Mouse (Mus musculus): ENCODE measurements around the gene Emp2.

The Emp2 gene

DNA sequence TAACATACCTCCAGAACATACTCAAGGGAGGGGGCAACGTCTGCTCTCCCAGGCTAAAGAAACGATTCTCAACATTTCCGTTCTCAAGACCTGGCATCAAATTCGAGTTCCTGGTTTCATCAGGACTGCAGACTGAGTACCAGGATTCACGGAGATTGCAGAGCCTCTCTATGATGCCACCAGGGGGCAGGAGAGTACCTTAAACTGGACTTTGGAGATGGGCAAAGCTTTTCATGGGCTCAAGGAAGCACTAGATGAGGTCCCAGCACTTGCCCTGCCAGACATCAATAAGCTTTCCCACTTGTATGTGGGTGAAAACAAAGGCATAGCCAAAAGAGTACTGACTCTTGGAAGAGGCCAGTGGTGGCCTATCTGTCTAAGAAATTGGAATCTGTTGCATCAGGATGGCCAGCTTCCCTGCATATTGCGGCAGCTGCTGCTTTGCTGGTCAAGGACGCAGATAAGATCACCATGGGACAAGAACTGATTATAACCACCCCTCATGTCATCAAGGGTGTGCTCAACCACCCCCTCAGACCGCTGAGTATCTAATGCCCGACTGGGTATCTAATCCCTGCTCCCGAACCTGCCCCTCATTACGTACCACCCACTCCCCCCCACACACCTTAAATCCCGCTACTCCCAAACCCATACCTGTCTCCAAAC is 33.3 kb downstream of the Emp2 start:
- in situ Hi-C loops (cut with MboI; ENCODE audit: low pct_unique_long_range_greater_than_20kb in 1 of 2, low sequenced_read_pairs in 2 of 2, unreplicated experiment in 1 of 2) = loop anchor here in 1 of 2 experiments (10.0 kb wide), 1 partner anchor 234 kb away; no protein-coding TSS in a partner anchor

DNA sequence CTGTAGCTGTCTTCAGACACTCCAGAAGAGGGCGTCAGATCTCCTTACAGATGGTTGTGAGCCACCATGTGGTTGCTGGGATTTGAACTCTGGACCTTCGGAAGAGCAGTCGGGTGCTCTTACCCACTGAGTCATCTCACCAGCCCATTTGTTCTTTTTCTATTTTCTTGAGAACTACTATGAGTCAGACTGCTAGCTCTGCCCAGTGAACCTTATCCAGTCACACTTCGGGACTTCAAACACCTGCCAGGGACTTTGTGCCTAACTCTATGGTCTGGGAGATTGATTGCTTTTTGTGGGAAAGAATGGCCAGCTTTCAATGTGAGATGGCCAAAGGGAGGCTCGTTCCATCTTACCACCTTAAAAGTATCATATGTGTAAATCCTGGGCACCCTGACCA is 37.0 kb downstream of the Emp2 start:
- in situ Hi-C loops (cut with MboI; ENCODE audit: low pct_unique_long_range_greater_than_20kb in 1 of 2, low sequenced_read_pairs in 2 of 2, unreplicated experiment in 1 of 2) = loop anchor here (5.0 to 10.0 kb wide), 3 partner anchors 121 to 241 kb away; partner anchors contain the start of gene Tekt5 (in 2 of the 2)

DNA sequence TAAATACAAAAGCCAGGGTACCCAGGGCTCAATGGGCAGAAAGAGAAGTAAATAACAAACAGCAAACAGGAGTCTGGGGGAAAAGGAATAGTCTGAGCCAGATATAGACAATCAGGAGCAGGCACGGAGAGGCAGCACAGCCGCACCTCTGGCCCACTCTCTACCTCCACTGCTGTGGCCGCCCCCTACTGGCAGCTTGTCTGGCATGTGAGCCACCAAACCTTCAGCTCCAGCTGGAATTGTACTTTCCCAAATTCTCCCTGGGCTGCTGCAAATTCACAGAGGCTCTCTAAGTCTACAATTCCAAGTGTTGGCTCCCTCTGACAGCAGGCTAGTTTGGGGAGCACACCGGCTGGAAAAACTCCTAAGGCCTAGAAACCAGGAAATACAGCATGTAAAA is 39.3 kb downstream of the Emp2 start:
- in situ Hi-C loops (cut with MboI; ENCODE audit: low pct_unique_long_range_greater_than_20kb in 1 of 2, low sequenced_read_pairs in 2 of 2, unreplicated experiment in 1 of 2) = loop anchor here in 1 of 2 experiments (10.0 kb wide), 1 partner anchor 200 kb away; no protein-coding TSS in a partner anchor

DNA sequence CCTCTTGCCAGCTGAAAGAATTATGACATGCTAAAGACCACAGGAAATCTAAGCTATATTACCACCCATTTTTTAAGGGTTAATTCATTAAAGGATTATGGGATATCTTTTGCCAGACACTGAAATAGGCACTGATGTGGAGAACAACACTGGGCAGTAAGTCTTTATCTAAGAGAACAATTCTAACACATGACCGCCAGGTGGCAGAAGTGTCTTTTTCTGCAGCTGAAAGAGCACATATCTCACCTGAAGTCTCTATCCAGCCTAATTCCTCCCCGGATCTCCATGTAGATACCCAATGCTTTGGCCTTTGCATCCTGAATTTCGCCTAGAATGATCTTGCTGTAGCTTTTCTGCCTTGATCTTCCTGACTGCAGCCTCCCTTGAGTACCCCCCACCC is 41.5 kb downstream of the Emp2 start:
- in situ Hi-C loops (cut with MboI; ENCODE audit: low pct_unique_long_range_greater_than_20kb in 1 of 2, low sequenced_read_pairs in 2 of 2, unreplicated experiment in 1 of 2) = loop anchor here in 1 of 2 experiments (10.0 kb wide), 1 partner anchor 197 kb away; no protein-coding TSS in a partner anchor

DNA sequence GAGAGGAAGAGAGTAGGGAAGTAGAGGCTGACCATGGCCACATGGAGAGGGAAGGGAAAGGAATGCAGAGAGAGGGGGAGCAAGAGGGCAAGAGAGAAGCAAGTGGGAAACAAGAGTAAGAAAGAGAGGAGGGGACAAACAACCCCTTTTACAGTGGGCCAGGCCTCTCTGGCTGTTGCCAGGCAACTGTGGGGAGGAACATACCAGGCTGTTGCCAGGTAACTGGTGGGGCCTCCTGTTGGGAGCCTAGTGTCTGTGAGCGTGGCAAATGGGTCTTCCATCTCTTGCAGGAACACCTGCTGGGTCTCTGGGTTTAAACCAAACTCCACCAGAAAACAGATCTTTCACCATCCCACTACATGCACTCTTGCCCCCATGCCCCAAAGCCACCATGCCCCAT is 59.8 kb downstream of the Emp2 start:
- in situ Hi-C loops (cut with MboI; ENCODE audit: low pct_unique_long_range_greater_than_20kb in 1 of 2, low sequenced_read_pairs in 2 of 2, unreplicated experiment in 1 of 2) = loop anchor here in 1 of 2 experiments (10.0 kb wide), 1 partner anchor 169 kb away; no protein-coding TSS in a partner anchor

DNA sequence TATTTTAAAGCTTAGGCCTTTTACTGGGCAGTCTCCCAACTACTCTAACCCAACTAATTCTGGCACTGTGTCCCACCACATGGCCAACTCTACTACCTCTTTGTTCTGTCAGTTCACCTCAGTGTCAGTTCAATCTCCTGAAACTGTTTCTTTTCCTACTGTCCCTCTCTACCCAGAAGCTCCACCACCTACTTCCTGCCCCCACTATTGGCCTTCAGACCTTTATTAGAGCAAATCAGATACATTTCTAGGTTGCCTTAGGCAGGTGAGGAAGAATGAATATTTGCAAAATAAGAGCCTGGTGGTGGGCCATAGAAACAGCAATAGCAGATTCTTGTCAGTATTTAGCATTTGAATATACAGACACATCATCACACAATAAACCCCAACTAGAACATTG is 77.2 kb downstream of the Emp2 start:
- in situ Hi-C loops (cut with MboI; ENCODE audit: low pct_unique_long_range_greater_than_20kb in 1 of 2, low sequenced_read_pairs in 2 of 2, unreplicated experiment in 1 of 2) = no loop called here

Data from mouse embryonic stem cell (cell line).